Mouse (Mus musculus) T-helper 1 cell (primary cell): ENCODE results near the gene Tnfrsf19.

Source experiments
- in situ Hi-C: fragments of 300-600 bp; cut with MboI, MseI; formaldehyde crosslinking; loops from one replicate; pipeline ENCODE4 v1.15.1; 2025; ENCODE audit warnings: high pct_unique_total_duplicates

The Tnfrsf19 gene

DNA sequence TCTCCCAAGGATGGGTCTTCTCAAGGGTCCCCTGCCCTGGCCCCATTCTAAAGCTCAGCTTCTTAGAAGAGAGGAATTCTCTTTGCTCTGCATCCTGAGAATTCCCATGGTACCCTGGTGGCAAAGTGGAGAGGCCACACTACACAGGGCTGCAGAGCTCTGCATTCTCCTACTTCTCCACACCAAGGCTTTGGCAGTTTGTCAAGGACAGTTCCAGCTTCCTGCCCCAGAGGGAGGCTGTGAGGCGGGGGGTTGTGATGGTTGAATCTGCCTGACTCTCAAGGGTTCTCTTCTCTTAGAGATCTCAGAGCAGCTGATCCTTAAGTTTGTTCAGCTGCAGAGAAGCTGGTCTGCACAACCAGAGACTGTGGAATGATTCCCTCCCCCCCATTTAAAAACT is 23.9 kb downstream of the Tnfrsf19 start:
- in situ Hi-C loops = no loop called here

DNA sequence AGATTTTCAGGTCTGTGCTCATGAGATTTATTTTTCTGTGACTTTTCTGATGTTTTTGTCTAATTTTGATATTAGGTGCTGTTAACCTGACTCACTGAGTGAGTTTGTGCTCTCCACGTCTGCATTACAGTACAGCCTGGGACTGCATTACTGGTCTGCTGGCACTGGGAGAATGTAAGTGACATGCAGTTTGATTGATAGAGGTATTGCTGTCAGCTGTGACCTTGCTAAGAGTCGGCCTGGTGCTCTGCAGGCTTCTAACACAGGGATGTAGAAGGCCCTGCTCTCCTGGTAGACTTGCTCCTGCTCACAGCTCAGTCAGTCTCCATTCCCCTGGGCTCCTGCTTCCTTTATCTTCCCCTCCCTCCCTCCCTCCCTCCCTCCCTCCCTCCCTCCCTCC is 25.3 kb downstream of the Tnfrsf19 start:
- in situ Hi-C loops = no loop called here

DNA sequence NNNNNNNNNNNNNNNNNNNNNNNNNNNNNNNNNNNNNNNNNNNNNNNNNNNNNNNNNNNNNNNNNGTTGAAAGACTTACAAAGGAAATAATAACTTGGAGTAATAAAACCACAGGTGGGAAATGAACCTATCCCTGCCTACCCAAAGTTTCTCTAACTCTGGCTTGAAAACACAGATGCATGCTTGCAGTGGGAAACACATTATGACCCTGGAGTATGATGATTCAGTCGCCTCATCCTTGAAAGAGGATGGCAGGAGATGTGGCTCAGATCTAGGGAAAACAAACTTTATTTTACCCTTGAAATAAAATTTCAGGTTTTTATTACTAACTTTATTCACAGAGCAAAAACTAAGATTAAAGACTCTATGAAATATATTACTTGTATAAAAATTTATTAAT is 26.4 kb downstream of the Tnfrsf19 start:
- in situ Hi-C loops = no loop called here

DNA sequence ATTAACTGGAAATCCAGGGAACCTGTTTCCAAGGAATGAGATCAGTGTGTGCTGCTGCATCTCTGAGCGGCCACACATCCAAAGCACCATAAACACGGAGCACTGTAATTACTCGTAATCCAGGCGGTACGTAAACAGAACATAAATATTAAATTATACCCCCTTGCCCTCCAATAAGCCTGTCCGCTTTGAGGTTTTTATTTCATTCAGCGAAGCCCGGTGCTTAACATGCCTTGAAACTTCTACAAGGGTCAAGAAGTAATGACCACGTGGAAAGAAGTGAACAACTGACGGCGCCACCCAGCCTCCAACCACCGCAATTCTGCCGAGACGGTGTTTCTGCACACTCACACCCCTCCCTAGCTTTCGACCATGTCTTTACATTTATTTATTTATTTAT is 31.7 kb downstream of the Tnfrsf19 start:
- in situ Hi-C loops = no loop called here

DNA sequence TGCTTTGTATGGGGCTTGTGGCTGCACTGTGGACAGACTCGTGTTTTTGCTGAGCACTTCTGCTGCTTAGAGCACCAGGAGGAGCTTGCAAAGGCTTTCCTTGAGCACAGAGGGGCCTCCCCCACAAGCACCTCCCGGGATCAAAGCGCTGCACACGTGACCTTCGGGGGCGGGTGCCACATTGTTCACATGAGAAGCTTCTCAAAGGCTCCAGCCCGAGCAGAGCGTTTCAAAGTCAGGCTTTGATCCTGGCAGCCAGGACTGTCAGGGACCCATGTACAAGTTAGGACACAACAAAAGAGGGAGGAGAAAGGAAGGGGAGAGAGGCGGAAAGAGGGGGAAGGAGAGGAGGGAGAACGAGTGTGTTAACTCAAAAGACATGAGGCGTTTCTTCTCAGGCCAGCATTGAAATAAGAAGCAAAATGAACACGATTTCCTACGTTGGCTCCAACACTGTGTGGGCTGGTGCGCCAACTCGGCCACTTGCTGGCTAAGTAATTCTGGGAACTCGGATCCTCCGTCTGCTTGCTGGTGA is 33.8 kb downstream of the Tnfrsf19 start:
- in situ Hi-C loops = no loop called here

DNA sequence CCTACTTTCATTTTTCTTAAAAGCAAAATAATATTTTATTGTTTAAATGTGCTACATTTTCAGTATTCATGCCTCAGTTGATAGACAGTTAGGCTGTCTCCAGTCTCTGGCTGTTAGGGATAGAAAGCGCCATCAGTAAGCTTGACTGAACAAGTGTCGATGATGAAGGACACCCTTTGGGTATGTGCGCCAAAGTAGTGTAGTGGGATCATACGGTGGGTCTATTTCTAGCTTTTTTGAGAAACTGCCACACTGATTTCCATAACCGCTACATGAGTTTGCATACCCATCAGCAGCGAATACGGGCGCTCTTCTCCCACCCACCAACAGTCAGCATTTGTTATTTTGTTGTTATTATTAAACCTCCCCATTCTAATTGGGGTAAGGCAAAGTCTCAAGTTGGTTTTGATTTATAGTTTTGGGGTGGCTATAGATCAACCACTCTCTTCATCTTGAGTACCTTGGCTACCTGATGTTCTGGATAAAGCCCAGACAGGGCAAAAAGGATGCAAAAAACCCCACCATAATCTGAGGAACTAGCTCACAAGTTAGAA is 34.6 kb downstream of the Tnfrsf19 start:
- in situ Hi-C loops = no loop called here

DNA sequence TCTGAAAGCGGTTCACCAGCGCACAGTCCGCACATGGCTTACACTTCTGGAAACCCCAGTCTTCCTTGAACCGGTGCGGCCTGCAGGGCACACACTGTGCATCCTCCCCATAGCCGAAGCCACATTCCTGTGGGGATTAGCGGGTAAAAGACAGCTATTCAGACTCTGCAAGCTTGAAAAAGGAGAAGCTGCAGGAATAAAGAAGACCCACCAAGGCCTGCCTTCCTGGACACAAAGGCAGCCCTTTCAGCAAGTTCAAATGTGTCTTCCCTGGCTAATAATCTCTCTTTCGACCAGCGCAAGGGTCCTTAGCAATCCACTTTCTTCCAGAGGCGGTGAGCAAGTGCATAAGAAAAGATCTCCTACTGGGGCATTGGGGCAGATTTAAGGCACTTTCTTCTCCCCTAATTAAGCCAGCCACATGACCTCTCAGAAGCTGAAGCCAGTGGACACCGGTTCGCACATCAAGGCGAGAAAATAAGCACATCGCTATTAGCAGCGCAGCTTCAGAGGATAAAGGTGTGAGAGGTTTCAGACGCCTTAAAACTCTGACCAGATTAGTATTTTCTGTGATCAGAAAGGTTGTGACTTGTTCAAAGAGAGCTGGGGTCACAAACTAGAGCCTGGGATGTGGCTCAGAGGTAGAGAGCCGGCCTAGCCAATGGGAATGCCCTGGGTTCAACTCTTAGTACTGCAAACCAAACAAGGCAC is 41.0 kb downstream of the Tnfrsf19 start:
- in situ Hi-C loops = loop anchor here (5.0 kb wide), 1 partner anchor 37 kb away; no protein-coding TSS in a partner anchor

DNA sequence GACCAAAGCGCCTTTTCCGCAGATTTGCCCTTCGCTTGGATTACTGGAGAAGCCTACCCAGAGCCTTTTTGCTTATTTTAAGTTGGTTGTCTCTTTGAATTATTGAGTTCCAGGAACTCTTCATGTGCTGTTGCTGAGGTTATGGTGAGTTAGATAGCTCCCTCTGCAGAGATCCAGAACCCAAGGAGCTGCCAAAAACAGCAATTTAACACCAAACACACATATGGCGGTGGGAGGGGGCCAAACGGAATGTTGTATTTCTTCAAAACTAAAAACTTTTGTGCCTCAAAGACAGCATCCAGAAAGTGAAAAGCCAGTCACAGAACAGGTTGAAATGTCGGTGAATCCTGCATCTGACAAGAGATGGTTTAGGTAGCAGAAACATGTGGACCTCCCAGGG is 42.6 kb downstream of the Tnfrsf19 start:
- in situ Hi-C loops = no loop called here

DNA sequence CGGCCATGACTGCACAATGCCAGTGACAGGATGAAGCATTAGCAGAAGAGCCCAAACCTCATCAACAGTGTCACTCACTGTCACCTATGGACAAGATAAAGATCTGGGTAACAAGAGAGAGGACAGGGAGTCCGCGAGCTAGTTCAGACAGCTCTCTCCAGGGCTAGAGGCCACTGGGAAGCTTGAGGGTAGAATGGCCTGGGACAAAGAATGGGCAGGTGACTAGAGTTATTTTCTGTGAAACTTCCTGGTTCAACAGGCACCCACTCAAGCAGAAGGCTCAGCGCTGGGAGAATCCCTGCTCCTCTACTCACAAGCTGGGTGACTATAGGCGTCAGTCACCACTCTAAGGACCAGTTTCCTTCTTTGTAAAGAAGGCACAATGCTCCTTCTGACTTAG is 46.2 kb downstream of the Tnfrsf19 start:
- in situ Hi-C loops = no loop called here

DNA sequence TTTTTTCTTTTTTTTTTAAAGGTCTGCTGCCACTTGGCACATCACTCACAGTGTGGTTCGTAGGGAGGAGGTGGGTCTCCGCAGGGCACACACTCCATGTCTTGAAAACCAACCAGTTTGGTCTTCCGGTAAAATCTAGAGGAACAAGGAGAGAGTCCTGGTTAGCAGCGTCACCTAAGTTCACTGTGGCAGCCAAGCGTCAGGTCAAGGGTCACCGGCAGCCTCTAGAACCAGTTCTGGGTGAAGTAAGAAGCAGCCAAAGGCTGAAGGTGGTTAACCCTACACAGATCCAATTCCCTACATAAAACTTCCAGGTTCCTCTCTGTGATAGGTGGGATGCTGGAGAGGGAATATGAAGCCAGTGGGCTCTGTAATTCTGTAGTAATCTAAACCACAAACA is 49.7 kb downstream of the Tnfrsf19 start:
- in situ Hi-C loops = no loop called here

DNA sequence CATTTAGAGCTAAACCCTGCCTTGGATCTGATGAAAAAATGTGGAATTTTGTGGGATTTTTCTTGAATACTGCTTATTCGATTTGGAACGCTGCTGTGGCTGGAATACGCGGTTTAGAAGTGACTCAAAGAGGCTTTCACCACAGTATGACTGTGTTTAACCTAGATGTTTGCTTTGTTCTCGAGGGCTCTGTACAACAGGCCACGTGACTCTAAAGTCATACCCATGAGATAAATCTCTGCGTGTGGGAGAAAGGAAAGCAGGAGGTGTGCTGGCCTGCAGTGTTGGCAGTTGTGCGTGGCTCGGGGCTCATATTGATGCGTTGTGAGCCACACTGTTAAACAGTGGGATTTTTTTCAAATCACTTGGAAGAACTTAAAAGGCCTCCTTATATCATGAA is 52.8 kb downstream of the Tnfrsf19 start:
- in situ Hi-C loops = no loop called here

DNA sequence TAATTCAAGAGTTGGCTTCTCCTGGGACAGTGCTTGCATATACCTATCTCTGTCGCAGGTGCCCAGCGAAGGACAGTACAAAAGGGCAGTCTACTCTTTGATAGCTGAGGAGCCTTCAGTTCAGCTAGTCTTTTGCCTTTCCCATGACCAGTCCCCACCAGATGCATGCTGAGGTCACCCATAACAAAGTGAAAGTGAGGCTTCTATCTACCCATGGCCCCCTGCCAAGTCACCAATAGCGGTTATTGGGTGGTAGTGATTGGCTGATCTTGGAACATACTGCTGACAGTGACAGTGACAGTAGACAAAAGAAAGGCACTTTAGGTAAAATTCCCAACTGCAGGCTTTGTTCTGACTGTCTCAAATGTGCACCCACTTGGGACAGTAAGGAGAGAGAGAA is 53.2 kb downstream of the Tnfrsf19 start:
- in situ Hi-C loops = no loop called here

DNA sequence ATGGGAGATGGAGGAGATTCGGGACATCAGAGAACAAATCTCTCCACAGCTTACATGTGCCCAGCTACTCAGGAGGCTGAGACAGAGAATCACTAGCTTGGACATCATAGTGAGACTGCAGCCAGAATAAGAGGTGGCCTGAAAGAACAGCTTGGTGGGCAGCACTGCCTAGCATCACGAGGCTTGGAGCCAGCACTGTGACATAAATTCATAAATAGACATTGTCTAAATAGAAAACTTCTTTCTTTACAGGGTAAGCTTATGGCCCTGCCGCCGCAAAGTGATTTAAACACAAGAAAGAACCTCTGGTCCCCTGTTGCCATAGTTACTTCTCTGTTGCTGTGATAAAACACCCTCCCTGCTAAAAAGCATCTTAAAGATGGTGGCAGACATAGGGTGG is 54.1 kb downstream of the Tnfrsf19 start:
- in situ Hi-C loops = no loop called here

DNA sequence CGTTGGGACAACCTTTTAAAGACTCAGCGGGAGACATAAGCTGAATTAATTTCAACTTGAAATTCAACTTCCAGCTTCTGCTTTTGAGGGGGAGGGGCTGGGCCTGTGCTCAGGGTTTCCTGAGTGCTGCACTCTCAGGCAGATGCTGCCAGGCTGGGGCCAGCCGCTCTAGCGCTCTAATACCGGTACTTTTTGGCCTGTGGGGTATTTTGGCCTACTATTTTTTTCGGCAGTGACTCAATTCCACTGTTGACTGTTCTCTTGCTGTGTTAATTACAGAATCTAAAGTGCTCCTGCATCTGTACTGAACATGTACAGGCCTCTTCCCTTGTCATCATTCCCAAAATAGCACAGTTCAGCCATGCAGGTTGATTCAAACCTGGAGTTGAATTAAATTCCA is 58.1 kb downstream of the Tnfrsf19 start:
- in situ Hi-C loops = no loop called here

DNA sequence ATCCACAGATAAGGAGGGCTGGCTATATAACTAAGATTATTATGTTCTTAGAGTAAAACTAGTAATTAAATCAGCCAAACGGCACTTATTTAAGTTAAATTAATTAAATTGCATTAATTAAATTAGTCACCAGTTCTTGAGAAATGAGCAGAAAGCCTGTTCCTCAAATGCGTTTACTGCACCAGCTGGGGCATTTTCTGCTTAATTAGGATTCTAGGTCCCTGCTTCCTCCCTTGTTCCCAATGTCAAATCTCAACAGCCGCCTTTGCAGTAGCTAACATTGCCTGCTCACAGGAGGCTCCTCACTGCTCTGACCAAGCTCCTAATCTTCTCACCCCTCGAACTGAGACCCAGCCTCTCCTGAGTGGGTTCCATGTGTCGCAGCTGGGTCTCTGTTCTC is 59.4 kb downstream of the Tnfrsf19 start:
- in situ Hi-C loops = no loop called here

DNA sequence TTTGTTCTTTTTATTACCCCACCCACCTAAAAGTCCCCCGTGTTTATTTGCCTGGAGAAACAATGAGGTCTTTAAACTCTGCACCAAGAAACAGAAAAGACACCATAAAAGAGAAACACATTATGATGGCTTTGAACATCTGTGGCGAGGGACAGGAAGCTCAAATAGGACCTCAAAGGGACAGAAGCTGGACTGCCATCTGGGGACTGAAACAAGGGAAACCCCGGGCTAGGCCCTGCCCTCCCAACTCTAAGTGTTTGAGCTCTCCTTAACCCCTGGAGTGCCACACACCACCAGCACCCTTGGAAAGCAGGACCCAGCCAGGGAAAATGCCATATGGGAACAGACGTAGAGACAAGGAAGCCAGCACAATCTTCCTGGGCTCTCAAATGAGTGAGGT is 61.2 kb downstream of the Tnfrsf19 start:
- in situ Hi-C loops = no loop called here

DNA sequence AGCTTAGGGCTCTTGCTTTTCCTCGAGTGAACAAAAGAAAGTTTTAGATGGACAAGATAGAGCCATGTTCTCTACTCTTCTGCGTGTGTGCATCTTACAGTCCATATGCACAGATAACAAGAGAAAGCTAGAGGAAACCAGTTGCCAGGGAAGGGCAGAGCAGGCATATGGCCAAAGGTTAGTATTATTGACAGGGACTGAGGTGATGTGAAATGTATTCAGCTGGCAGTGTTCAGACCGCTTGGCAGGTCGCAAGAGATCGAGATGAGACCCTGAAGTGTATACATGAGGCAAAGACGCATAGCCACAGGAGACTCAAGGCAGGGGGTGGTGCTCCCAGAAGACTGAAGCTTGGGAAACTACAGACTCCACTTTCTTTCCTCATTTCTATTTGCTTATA is 62.0 kb downstream of the Tnfrsf19 start:
- in situ Hi-C loops = no loop called here

DNA sequence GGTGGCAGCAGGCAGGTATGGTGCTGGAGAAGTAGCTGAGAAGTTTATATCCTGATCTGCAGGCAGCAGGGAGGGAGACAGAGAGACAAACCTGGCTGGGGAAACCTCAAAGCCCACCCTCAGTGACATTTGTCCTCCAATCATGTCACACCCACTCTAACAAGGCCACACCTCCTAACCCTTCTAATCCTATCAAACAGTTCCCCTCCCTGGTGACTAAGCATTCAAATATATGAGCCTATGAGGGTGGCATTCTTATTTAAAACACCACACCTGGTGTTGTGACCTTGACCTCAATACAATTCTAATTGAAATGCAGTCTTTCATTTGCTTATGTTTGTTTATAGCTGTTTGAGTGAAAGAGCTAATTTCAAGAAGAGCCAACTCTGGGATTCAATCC is 64.2 kb downstream of the Tnfrsf19 start:
- in situ Hi-C loops = no loop called here

DNA sequence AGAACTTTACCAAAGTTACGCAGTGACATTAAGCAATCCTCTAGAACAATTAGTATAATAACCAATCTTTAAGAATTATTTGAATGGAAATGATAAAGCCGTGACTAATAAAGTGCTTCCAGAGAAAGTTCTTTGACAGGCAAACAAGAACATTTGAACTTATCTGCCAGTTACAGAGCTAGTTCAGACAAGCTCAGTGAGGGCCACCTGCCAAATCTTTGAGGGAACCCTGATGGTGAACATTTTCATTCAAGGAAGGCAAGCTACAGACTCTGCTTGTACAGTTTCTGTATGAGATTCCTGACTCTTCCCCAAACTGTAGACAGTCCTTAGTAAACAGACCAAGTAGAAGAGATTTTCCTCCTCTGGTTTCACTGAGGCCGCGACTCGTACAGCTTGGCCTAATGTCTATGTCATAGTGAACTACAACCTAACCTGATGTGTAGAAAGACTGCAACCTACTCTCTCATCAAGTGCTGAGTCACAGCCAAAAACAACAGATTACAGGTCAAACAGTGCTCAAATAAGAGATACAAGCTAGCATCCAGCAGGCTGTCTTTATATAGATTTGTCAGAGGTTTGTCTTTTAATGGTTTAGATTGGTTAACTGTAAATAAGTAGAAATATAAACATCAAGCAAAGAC is 65.9 kb downstream of the Tnfrsf19 start:
- in situ Hi-C loops = no loop called here

DNA sequence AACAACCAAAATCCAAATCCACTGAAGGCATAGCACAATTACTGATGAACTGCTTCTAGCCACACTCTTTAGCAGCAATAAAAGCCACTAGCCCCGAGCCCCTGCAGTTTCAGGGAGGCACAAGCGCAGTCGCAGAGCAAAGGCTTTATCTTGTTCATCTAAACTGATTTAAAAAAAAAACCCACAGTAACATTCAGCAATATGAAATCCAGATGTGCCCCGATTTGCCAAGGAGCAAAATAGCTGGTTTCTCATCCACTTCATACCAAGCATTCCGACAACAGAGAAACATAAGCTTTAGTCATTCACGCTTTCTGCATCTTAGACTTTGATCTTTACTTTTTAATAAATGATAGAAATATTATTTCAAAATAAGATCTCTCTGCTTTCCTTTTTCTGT is 68.2 kb downstream of the Tnfrsf19 start:
- in situ Hi-C loops = no loop called here

DNA sequence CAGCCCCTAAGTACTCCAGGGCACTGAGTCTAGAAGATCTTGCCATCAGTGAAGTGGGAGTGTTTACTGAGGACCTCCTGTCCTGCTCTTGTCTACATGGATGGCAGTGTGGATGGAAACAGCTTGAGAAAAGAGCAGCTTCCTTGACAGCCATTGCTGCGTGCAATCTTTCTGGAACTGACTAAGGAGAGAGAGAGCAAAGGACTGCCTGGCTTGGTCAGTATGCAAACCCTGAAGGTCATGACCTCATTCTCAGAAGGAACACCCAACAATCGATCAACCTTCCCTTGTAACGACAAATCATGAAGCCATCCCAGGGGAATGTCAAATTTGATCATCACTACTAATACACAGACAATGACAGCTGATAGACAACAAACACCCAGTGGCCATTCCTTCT is 70.1 kb downstream of the Tnfrsf19 start:
- in situ Hi-C loops = no loop called here

DNA sequence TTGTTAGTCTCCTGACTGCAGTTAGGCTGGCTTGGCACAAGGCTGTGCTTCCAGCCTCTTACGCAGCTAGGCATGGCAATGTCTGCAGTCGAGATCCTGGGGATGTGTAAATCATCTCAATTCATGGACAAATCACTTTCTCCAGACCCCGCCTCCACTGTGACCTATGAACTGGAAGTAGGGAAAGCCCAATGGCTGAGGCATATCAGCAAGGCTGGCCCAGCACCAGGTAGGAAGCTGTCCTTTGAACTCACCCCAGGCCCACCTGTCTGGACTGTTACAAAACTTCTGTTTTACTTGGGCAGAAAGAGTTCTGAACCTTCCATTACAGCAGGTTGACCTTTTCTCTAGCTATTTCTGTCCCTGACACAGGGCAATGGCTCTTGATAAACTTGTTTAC is 70.6 kb downstream of the Tnfrsf19 start:
- in situ Hi-C loops = no loop called here

DNA sequence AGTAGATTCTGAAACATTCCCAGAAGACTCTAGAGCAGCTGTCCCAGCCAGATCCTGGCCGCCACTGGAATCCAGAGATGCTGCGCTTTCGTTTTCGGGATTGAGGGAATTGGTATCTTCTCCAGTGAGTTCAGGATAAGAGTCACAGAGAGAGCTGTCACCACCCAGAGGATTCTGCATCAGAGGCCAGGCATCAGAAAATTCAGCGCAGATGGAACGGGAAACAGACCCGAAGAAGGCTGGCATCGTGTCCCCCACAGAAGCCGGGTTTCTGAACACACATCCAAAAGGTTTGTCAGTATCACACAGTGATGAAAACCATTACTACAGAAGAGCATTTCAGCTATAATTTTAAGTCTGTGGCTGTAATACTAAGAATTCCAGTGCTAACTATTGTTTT is 75.3 kb downstream of the Tnfrsf19 start:
- in situ Hi-C loops = no loop called here
